Mouse (Mus musculus) frontal cortex, adult (tissue): ENCODE results near the gene Zfand3.

Source experiments
- ATAC-seq: cut with Nextera tagmentation; 2 replicates; pipeline ENCODE4 v1.9.2; 2017; ENCODE audit warnings: mild to moderate bottlenecking, moderate library complexity, mixed read lengths; ENCODE audit not compliant: low TSS enrichment

Gene Zfand3

GRCm38 (mm10) chr17:30192416-30193005, 188.0 kb downstream of the Zfand3 start:
- ATAC-seq = peak; percentile 29

- no peak for ATAC-seq
Measured at GRCm38 (mm10) chr17:30193615-30194014, 189.1 kb downstream of the Zfand3 start.

GRCm38 (mm10) chr17:30194091-30194490, 189.6 kb downstream of the Zfand3 start:
- ATAC-seq = no peak

- no peak for ATAC-seq
Measured at GRCm38 (mm10) chr17:30194629-30195445, 190.3 kb downstream of the Zfand3 start.

- ATAC-seq = no peak
Measured at GRCm38 (mm10) chr17:30195591-30196183, 191.2 kb downstream of the Zfand3 start.

GRCm38 (mm10) chr17:30196401-30197279, 192.1 kb downstream of the Zfand3 start:
- peak; percentile 18 for ATAC-seq

- no peak for ATAC-seq
Measured at GRCm38 (mm10) chr17:30197280-30198030, 192.9 kb downstream of the Zfand3 start.

GRCm38 (mm10) chr17:30198422-30198821, 193.9 kb downstream of the Zfand3 start:
- no peak for ATAC-seq

- 0 out of 2 replicates have a peak, but pooled peaks have one; percentile 22 for ATAC-seq
Measured at GRCm38 (mm10) chr17:30199374-30200247, 195.1 kb downstream of the Zfand3 start.

GRCm38 (mm10) chr17:30200283-30200682, 195.8 kb downstream of the Zfand3 start:
- no peak for ATAC-seq

GRCm38 (mm10) chr17:30205062-30205825, 200.7 kb downstream of the Zfand3 start:
- no peak for ATAC-seq

GRCm38 (mm10) chr17:30210262-30210661, 205.7 kb downstream of the Zfand3 start:
- no peak for ATAC-seq

- no peak for ATAC-seq
Measured at GRCm38 (mm10) chr17:30210936-30211335, 206.4 kb downstream of the Zfand3 start.

GRCm38 (mm10) chr17:30212647-30213046, 208.1 kb downstream of the Zfand3 start:
- no peak for ATAC-seq

GRCm38 (mm10) chr17:30213371-30213770, 208.8 kb downstream of the Zfand3 start:
- no peak for ATAC-seq

- peak; percentile 75 for ATAC-seq
Measured at GRCm38 (mm10) chr17:30214393-30214792, 209.9 kb downstream of the Zfand3 start.

- ATAC-seq = no peak
Measured at GRCm38 (mm10) chr17:30215741-30216140, 211.2 kb downstream of the Zfand3 start.

GRCm38 (mm10) chr17:30221677-30222076, 217.1 kb downstream of the Zfand3 start:
- ATAC-seq = no peak

GRCm38 (mm10) chr17:30222361-30222760, 217.8 kb downstream of the Zfand3 start:
- no peak for ATAC-seq
